Mouse (Mus musculus) testis, adult 2 months (tissue): ENCODE results near the gene Gfm2.

Experiments used
- CTCF ChIP-seq: fragments of 200-500 bp; IDR thresholded peaks from 2 replicates; pipeline ENCODE4 v1.5.1; 2012; ENCODE audit warnings: low read depth, mild to moderate bottlenecking, inconsistent platforms, low read length, moderate library complexity; ENCODE audit not compliant: control insufficient read depth, insufficient read depth, insufficient replicate concordance
- POLR2A ChIP-seq: fragments of 200-500 bp; IDR thresholded peaks from 2 replicates; pipeline ENCODE4 v1.6.1; 2012; ENCODE audit warnings: low read depth, mild to moderate bottlenecking, inconsistent platforms, low read length, moderate library complexity; ENCODE audit not compliant: control insufficient read depth

DNA sequence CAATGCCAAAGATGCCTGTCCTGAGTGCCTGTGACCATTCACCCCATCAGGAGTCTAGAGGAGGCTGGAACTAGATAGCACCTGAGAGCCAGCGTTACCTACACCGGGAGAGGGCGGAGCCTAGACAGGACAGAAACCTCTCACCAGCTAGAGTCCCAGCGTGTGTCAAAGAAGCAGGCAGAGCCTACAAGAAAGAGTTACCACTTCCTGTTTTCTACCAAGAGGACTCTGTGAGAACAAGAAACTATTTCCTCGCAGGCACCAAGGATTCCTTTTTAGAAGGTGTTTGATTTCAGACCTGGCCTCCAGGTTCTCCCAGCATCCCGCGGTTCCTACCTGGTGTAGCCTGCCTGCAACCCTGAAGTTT is 70.4 kb downstream of the Gfm2 start:
- TF ChIP-seq POLR2A (no peak), CTCF (no peak)
